Mouse (Mus musculus) lung, adult 2 months (tissue): ENCODE measurements at regions not wholly inside any gene's neighbourhood (a gene's known extent, or its start where the extent isn't known, plus 50 kb on each side); places are given as distances from the start of the nearest gene placed in this dataset.

Experiments used
- CTCF ChIP-seq: fragments of 200-500 bp; IDR thresholded peaks from 2 replicates; pipeline ENCODE4 v1.5.1; 2011; ENCODE audit warnings: mild to moderate bottlenecking, low read length, control low read depth; ENCODE audit not compliant: insufficient read depth
- POLR2A ChIP-seq: fragments of 200-500 bp; IDR thresholded peaks from 2 replicates; pipeline ENCODE4 v1.6.1; 2011; ENCODE audit warnings: low read depth, mild to moderate bottlenecking, control low read depth, low read length, borderline replicate concordance; ENCODE audit errors: extremely low read depth

- TF ChIP-seq CTCF (no peak), POLR2A (no peak)
Measured at GRCm38 (mm10) chr3:149387537-149387936, 397.2 kb upstream of the Adgrl2 start.
